Mouse (Mus musculus): Measurements from ENCODE around the gene Slc24a5. TPM values are rescaled to one million over a fixed set of nuclear protein-coding genes. Genes with fewer than 3 reads are reported as not detected.

Gene Slc24a5
- total RNA-seq, 2 experiments from 2014 or later = not detected

- intact Hi-C loops (cut with DNase I) = no loop called here
- no peak for DNase-seq
Observed at GRCm38 (mm10) chr2:125119381-125120110, 51.6 kb downstream of the Slc24a5 start.

GRCm38 (mm10) chr2:125122288-125122623, 54.3 kb downstream of the Slc24a5 start:
- intact Hi-C loops (cut with DNase I) = no loop called here

DNA sequence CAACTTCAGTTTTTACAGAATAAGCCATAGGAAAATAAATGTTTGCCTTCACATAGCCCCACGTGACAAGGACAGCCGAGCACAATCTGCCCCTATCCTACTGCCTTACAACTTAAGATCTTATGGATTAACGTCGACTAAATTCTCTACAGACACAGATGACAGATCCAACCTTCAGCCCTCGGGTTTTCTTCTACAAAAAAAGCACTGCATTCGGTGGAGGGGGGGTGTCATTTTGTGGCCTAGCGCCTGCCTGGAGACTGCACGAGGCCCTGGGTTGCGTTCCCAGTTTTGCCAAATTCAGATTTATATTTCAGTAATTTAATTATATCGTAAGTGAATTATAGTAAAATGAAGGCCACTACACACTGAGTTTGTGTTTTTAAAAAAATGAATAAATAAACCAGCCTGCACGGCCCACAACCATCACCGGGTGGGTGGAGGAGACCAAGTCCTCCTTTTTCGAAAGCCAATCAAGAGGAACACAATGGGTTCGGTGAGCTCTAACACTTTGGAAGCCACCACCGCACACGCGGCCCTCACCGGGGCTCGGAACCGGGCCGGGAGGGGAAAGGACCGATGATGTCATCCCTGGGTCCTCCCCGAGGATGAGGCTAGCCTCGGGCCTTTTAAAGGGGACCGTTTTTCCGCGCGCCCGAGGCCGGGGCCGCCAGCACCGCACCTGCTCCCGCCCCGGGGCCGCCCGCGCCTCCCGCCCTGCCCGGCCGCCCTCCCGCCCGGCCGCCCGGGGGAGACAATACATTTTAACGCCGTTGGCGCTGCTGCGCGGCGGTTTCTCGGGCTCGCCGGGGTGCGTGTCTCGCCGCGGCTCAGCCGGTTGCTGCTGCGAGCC, 54.9 kb downstream of the Slc24a5 start:
- peak; percentile 58 for DNase-seq
- intact Hi-C loops (cut with DNase I) = no loop called here

More at GRCm38 (mm10) chr2:125122288-125122623, 54.3 kb downstream of the Slc24a5 start:
- no peak for DNase-seq

- intact Hi-C loops (cut with DNase I) = no loop called here
- peak; percentile 89 for DNase-seq
Observed at GRCm38 (mm10) chr2:125123477-125123852, 55.5 kb downstream of the Slc24a5 start, which contains the start of gene Myef2. TSS of gene Myef2 (minus strand) at chr2:125123661.

- DNase-seq = no peak
- intact Hi-C loops (cut with DNase I) = no loop called here
Observed at GRCm38 (mm10) chr2:125125824-125126223, 57.9 kb downstream of the Slc24a5 start.

GRCm38 (mm10) chr2:125126792-125127191, 58.9 kb downstream of the Slc24a5 start:
- intact Hi-C loops (cut with DNase I) = no loop called here
- no peak for DNase-seq

GRCm38 (mm10) chr2:125134113-125134512, 66.2 kb downstream of the Slc24a5 start:
- intact Hi-C loops (cut with DNase I) = no loop called here
- DNase-seq = no peak

GRCm38 (mm10) chr2:125135903-125136811, 68.2 kb downstream of the Slc24a5 start, which contains the start of gene Ctxn2:
TSS of gene Ctxn2 (plus strand) at chr2:125136692.
- intact Hi-C loops (cut with DNase I) = no loop called here
- peak; percentile 57 for DNase-seq

DNA sequence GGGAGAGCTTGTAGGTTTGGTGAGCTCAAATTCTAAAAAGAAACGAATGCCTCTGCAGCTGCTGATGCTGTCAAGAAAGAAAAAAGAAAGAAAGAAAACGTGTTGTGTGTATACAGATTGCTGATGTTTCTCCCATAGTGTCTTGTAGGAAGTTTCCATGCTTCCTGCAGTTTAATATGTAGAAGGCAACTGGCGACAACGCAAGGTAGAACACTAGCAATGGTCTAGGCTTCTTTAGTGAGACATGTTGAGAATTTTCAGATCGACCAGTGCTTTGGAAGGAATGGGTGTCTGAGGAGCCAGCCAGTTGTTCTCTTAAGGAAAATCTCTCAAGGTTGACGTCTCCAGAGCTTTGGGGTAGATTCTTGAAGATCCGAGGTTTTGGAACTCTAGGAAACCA, 68.9 kb downstream of the Slc24a5 start:
- no peak for DNase-seq
- intact Hi-C loops (cut with DNase I) = no loop called here

Other genes with a start within 250 kb of the Slc24a5 start
- gene Myef2, start 55.5 kb downstream of the Slc24a5 start, total RNA-seq (2021) = 100 to 1,000 TPM; 187 to 188 TPM
- 10 to 100 TPM in 1 of 2 experiments, 1 to 10 TPM in 1; 6.7 to 10.8 TPM for gene Ctxn2, start 68.6 kb downstream of the Slc24a5 start, total RNA-seq (2021)
- under 1 TPM; 0.10 to 0.12 TPM for gene Slc12a1, start 84.4 kb downstream of the Slc24a5 start, total RNA-seq (2021)
- gene Dut, start 179.1 kb downstream of the Slc24a5 start, total RNA-seq (2021) = 10 to 100 TPM; 39.7 to 45.9 TPM